In genomic region chr7:83966047-83966818, GRCm38 (mm10) we compare ENCODE assay signal across 16 mouse cellular contexts.
DNase-seq lines count a peak whose midpoint lies in the region; ATAC-seq lines count a peak whose summit lies in the region.
"Had no signal": no experiment of that assay in that cellular context is flagged by ENCODE, and none has a peak within 500 bp of the region (broad histone marks: within the 10 kb centered on the region; RNA-seq: fewer than 3 reads in every experiment).

No protein-coding gene starts in this region.

- no peak overlapping the region for H3K4me3 ChIP-seq in heart, embryonic 13.5 days
- no peak overlapping the region for H3K4me3 ChIP-seq in intestine, embryonic 15.5 days (replicated peaks)
- H3K4me3 ChIP-seq: embryonic facial prominence, embryonic 15.5 days; forebrain, embryonic 13.5 days; hindbrain, embryonic 12.5 days; midbrain, embryonic 10.5 days; myocyte had no signal

- no peak overlapping the region for H3K4me2 ChIP-seq in heart, embryonic 13.5 days
- no peak overlapping the region for H3K4me2 ChIP-seq in intestine, embryonic 15.5 days (replicated peaks)
- H3K4me2 ChIP-seq: embryonic facial prominence, embryonic 15.5 days; forebrain, embryonic 13.5 days; hindbrain, embryonic 12.5 days had no signal

- no peak for ATAC-seq in heart, embryonic 13.5 days (ENCODE audit: extremely low read depth, insufficient number of reproducible peaks, low FRiP score, low TSS enrichment)
- ATAC-seq in intestine, embryonic 15.5 days: no peak
- ATAC-seq: forebrain, embryonic 13.5 days had no signal

- no peak overlapping the region for H3K9ac ChIP-seq in heart, embryonic 13.5 days
- H3K9ac ChIP-seq in intestine, embryonic 15.5 days: no peak overlapping the region
- H3K9ac ChIP-seq: embryonic facial prominence, embryonic 15.5 days; forebrain, embryonic 13.5 days; hindbrain, embryonic 12.5 days; liver, embryonic 14.5 days had no signal

- peak overlapping the region; percentile 46 for H3K27ac ChIP-seq in heart, embryonic 13.5 days (replicated peaks)
- H3K27ac ChIP-seq in intestine, embryonic 15.5 days: no peak overlapping the region
- H3K27ac ChIP-seq: embryonic facial prominence, embryonic 15.5 days; forebrain, embryonic 13.5 days; hindbrain, embryonic 12.5 days; liver, embryonic 14.5 days; midbrain, embryonic 10.5 days had no signal

- intact Hi-C loops in heart, postnatal 25 days (cut with DNase I): loop anchor here (5.0 kb wide), 1 partner anchor 46 kb away; no protein-coding TSS in a partner anchor
- intact Hi-C loops in left cerebral cortex, postnatal 14 days (cut with DNase I): no loop called here

- no peaks in the 10 kb centered on the region for H3K36me3 ChIP-seq in heart, embryonic 13.5 days
- no peaks in the 10 kb centered on the region for H3K36me3 ChIP-seq in intestine, embryonic 15.5 days
- H3K36me3 ChIP-seq: embryonic facial prominence, embryonic 15.5 days; hindbrain, embryonic 12.5 days; midbrain, embryonic 10.5 days had no signal

- H3K9me3 ChIP-seq in heart, embryonic 13.5 days: no peaks in the 10 kb centered on the region
- no peaks in the 10 kb centered on the region for H3K9me3 ChIP-seq in intestine, embryonic 15.5 days
- H3K9me3 ChIP-seq: embryonic facial prominence, embryonic 15.5 days; forebrain, embryonic 13.5 days; hindbrain, embryonic 12.5 days; midbrain, embryonic 10.5 days had no signal

- no peaks in the 10 kb centered on the region for H3K27me3 ChIP-seq in heart, embryonic 13.5 days (replicated peaks)
- H3K27me3 ChIP-seq in intestine, embryonic 15.5 days (replicated peaks): no peaks in the 10 kb centered on the region
- H3K27me3 ChIP-seq: embryonic facial prominence, embryonic 15.5 days; forebrain, embryonic 13.5 days; hindbrain, embryonic 12.5 days had no signal

- DNase-seq in heart, adult 11 months: peak; percentile 90
- no peak for DNase-seq in heart, postnatal 25 days (ENCODE audit: low spot score)
- peak; percentile 14 for DNase-seq in ES-CJ7 (ENCODE audit: low read depth, low spot score)
- DNase-seq in lung, postnatal 36 days: peak; percentile 65
- DNase-seq in left cerebral cortex, postnatal 14 days (ENCODE audit: low spot score in 2 of 2): no peak
- DNase-seq: cerebellum, adult 11 months; gastrocnemius, postnatal 36 days; kidney, adult 11 months had no signal

- H3K4me1 ChIP-seq in heart, embryonic 13.5 days: peaks cover 10% of the 10 kb centered on the region
- H3K4me1 ChIP-seq in intestine, embryonic 15.5 days (replicated peaks): no peaks in the 10 kb centered on the region
- H3K4me1 ChIP-seq: embryonic facial prominence, embryonic 15.5 days; forebrain, embryonic 13.5 days; hindbrain, embryonic 12.5 days; midbrain, embryonic 10.5 days had no signal

- WGBS in heart, embryonic 13.5 days: 59% methylated on average over 5 of the region's 5 CpGs
- 68% methylated on average over 5 of the region's 5 CpGs for WGBS in intestine, embryonic 15.5 days

Comparison
In these comparisons a context has a peak if more than half of its experiments do, and no peak if none do; other contexts are left out.
1. DNase-seq: peak in heart, adult 11 months (single experiment), ES-CJ7 (single experiment) and lung, postnatal 36 days (single experiment); none in heart, postnatal 25 days (single experiment) and left cerebral cortex, postnatal 14 days (0 of 2).